Mouse (Mus musculus) gastrocnemius, postnatal 4 days (tissue): ENCODE measurements around the gene Ccdc9b. TPM values are rescaled to one million over a fixed set of nuclear protein-coding genes. Genes with fewer than 3 reads are reported as not detected.

Source experiments
- DNase-seq, 2 experiments: peaks; one replicate each; pipeline ENCODE4 v3.0.0; 2021 to 2022; ENCODE audit warnings: low spot score in 2 of 2, mixed read lengths in 2 of 2
- long read RNA-seq, 2 experiments: library from polyadenylated mRNA; stranded (forward); transcript quantifications; one replicate each; pipeline ENCODE4 v2.0.0; 2021
- total RNA-seq, 2 experiments: library from RNA; stranded (reverse); gene quantifications; 2 replicates each; pipeline ENCODE4 v1.2.3; 2021

Ccdc9b gene
- total RNA-seq, result 10 to 100 TPM; 11.0 to 12.8 TPM
- long read RNA-seq, experiment 1, partial matches to known transcripts, result 2 of 4 reads
- long read RNA-seq, experiment 1, other reads (novel, unspliced or antisense), result 2 of 4 reads
- long read RNA-seq, experiment 2, full-length matches to known transcripts, result 4 of 4 reads
- long read RNA-seq, experiment 2, partial matches to known transcripts, result 0 of 4 reads
- long read RNA-seq, experiment 2, other reads (novel, unspliced or antisense), result 0 of 4 reads

- DNase-seq, result peak; percentile 67 to 90
Measured at GRCm38 (mm10) chr2:118761906-118762783, at the start of gene Ccdc9b. Gene Ccdc9b (minus strand): TSS chr2:118762661.

- no peak for DNase-seq
Measured at GRCm38 (mm10) chr2:118810861-118811260, 48.4 kb upstream of the Ccdc9b start.

DNA sequence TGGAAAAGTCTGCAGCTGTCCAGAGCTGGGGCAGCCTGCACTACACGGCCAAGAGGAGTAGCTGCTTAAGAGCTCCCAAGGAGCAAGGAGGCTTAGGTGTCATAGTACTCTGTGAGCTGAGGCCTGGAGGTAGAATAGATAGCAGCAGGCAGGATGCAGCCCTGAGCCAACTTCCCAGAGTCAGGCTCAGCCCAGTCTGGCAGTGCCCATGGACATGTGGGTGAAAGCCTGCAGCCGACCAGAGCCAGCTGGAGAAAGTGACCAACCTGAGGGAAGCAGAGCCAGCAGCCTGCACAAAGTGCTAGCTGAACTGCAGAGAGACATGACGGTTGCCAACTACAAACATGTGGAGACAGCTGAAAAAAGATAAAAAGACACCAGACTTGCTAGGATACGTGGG lies 44.4 kb upstream of the Ccdc9b start:
- peak in 1 of 2 experiments; percentile 21 for DNase-seq

GRCm38 (mm10) chr2:118805756-118806155 lies 43.3 kb upstream of the Ccdc9b start:
- no peak for DNase-seq

- no peak for DNase-seq
Measured at GRCm38 (mm10) chr2:118805137-118805536, 42.7 kb upstream of the Ccdc9b start.

- DNase-seq, result no peak
Measured at GRCm38 (mm10) chr2:118804474-118804873, 42.0 kb upstream of the Ccdc9b start.

- no peak for DNase-seq
Measured at GRCm38 (mm10) chr2:118802542-118803118, 40.2 kb upstream of the Ccdc9b start.

GRCm38 (mm10) chr2:118793636-118794035 lies 31.2 kb upstream of the Ccdc9b start:
- no peak for DNase-seq

- no peak for DNase-seq
Measured at GRCm38 (mm10) chr2:118792259-118792613, 29.8 kb upstream of the Ccdc9b start.

DNA sequence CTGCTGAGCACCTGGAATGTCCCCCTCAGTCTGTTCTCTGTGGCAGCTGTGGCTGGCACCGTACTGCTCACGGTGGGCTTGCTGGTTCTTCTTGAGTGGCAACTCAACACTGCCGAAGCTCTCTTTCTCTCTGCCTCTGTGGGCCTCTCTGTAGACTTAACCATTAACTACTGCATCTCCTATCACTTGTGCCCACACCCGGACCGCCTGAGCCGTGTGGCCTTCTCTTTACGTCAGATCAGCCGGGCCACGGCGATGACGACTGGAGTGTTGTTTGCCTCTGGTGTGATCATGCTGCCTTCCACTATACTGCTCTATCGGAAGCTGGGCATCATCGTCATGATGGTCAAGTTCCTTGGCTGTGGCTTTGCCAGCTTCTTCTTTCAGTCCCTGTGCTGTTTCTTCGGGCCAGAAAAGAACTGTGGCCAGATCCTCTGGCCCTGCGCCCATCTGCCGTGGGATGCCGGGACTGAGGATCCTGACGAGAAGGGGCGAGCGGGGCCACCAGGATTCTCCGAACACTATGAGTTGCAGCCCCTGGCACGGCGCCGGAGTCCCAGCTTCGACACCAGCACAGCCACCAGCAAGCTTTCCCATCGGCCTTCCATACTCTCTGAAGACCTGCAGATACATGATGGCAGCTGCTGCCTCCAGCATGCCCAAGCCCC lies 29.3 kb upstream of the Ccdc9b start:
- DNase-seq, result no peak

DNA sequence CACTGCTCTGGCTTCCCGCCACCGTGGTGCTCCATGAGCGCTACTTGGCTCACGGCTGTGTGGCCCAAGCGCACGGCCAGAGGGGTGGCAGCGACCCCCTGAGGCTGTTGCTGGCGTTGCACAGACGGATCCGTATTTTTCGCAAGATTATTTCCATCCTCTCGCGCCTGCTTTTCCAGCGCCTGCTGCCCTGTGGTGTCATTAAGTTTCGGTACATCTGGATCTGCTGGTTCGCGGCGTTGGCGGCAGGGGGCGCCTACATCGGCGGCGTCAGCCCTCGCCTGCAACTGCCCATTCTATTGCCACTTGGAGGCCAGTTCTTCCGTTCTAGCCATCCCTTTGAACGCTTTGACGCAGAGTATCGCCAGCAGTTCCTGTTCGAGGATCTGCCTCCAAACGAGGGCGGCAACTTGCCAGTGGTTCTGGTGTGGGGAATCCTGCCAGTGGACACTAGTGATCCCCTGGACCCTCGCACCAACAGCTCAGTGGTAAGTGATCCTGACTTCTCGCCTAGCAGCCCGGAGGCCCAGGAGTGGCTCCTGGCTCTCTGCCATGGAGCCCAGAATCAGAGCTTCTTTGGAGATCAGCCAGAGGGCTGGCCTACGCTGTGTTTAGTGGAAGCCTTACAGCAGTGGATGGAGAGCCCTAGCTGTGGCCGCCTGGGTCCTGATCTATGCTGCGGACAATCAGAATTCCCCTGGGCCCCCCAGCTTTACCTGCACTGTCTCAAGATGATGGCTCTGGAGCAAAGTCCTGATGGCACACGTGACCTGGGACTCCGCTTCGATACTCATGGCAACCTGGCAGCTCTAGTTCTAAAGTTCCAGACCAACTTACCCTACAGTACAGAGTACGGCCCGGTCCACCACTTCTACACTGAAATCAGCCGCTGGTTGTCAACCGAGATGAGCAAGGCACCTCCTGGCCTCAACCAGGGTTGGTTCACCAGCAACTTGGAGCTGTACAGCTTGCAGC lies 28.4 kb upstream of the Ccdc9b start:
- DNase-seq, result peak; percentile 42 to 68

GRCm38 (mm10) chr2:118790221-118790550 lies 27.7 kb upstream of the Ccdc9b start:
- DNase-seq, result no peak

- no peak for DNase-seq
Measured at GRCm38 (mm10) chr2:118789501-118789900, 27.0 kb upstream of the Ccdc9b start.

GRCm38 (mm10) chr2:118786525-118786924 lies 24.1 kb upstream of the Ccdc9b start:
- no peak for DNase-seq

DNA sequence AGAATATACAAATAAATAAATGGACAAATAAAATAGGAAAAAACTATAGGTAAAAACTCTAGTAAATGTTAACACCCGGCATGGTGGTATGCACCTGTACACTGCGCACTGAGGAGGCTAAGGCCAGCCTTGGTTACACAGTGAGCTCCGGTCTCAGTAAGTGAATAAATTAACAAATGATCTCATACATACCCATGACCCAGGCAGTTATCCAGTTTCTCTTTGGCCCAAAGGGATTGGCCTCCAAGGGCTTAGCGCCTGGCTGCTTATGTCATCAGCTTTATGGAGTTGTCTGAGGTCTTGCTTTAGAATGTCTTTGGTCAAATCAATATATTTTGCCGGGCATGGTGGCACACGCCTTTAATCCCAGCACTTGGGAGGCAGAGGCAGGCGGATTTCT lies 21.2 kb upstream of the Ccdc9b start:
- no peak for DNase-seq

- DNase-seq, result no peak
Measured at GRCm38 (mm10) chr2:118783093-118783492, 20.6 kb upstream of the Ccdc9b start.

GRCm38 (mm10) chr2:118782303-118782702 lies 19.8 kb upstream of the Ccdc9b start:
- no peak for DNase-seq

- no peak for DNase-seq
Measured at GRCm38 (mm10) chr2:118781115-118781514, 18.7 kb upstream of the Ccdc9b start.

DNA sequence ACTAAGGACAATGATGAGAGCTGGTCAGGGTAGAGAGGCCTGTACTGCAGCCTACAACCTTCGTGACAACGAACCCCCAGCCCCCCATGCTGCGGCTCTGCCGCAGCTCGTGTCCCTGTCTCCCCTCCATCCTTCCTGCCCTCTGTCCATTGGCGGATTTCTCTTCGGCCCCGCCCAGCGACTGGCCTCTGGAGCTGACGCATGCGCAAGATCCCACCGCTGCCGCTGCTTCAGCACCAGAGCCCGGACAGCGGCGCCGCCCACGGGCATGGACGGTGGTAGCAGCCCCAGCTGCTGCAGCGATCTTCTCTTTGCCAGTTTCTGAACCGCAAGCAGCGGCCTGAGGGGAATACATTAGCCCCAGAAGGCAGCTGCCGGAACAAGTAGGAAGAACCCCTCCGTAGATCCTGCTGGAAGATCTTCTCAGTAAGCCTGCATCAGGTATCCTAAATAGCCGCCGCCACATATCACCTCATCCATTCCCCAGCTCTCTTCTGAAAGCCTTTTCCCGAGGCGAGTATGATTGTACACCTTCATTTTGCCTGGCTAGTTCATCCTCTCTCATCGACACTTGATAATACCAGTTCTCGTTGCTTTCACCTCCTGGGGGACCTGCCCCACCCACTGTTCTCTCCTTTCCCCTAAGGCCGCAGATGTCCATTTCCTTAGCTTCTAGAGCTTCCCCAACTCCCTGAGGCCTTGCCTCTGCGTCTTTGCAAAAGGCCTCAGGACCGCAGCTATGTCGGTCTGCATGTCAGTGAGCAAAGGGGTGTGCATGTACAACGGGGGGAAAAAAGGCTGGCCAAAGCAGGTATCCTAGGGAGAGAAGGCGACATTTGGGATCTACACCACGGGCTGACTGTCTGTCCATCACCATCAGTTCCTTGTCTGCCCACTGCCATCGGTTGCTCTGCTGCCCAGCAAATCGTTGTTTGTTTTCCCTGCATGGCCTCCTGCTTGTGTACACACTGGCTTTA lies 17.3 kb upstream of the Ccdc9b start, which contains the start of gene Disp2:
Disp2 (plus strand) TSS at position 216 of the 977 bp plus-strand sequence.
- DNase-seq, result peak; percentile 86 to 92
